Mouse (Mus musculus): ENCODE results near the gene Dmpk. TPM values are rescaled to one million over a fixed set of nuclear protein-coding genes. Genes with fewer than 3 reads are reported as not detected.

The Dmpk gene
- polyA plus RNA-seq, 1 experiment from 2014 or later = 50.8 TPM

- no peak overlapping the region for H3K9ac ChIP-seq (ENCODE audit: low read depth, low read length)
- WGBS = 89% methylated on average over 4 of the region's 4 CpGs
Observed at GRCm38 (mm10) chr7:19121686-19122085, 38.0 kb downstream of the Dmpk start.

GRCm38 (mm10) chr7:19124713-19125112, 41.1 kb downstream of the Dmpk start:
- H3K9ac ChIP-seq (ENCODE audit: low read depth, low read length) = no peak overlapping the region

More at GRCm38 (mm10) chr7:19121686-19122085, 38.0 kb downstream of the Dmpk start:
- no peak overlapping the region for H3K27ac ChIP-seq (ENCODE audit: low read depth, low read length)
- no peak for ATAC-seq
- no peak overlapping the region for H3K4me3 ChIP-seq (ENCODE audit: low read depth, low read length)
- no peaks in the 10 kb centered on the region for H3K36me3 ChIP-seq (ENCODE audit: control insufficient read depth, insufficient read depth)
- TF ChIP-seq CTCF (IDR thresholded peaks at IDR 0.05; ENCODE audit: low read depth) = no peak
- no peaks in the 10 kb centered on the region for H3K9me3 ChIP-seq (ENCODE audit: control insufficient read depth)
- H3K4me2 ChIP-seq (replicated peaks; ENCODE audit: low read depth) = no peak overlapping the region
- H3K27me3 ChIP-seq (replicated peaks; ENCODE audit: control insufficient read depth, insufficient read depth, low read length) = peaks cover 4% of the 10 kb centered on the region; the same call in 1 of the 2 replicates
- H3K4me1 ChIP-seq (replicated peaks; ENCODE audit: control insufficient read depth, insufficient read depth, low read length) = 0 out of 2 replicates have a peak, but pooled peaks cover 3% of the 10 kb centered on the region

DNA sequence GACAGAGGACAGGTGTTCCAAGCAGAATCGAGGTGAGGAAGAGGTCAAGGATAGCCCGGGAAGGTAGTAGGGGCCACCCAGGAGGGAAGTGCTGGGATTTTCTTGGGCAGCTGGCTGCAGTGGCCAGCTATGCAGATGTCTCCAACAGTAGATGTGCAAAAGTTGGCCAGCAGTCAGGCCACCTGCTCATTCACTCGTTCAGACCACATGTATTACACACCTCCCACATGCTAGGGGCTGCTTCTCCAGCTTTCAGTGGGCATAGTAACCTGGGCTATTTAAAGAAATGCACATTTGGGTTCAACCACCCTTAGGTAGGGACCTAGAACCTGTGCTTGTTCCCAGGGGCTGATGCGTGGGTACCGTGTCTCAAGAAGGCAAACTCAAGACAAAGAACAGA, 44.1 kb downstream of the Dmpk start:
- Histone ChIP-seq H3K27ac (ENCODE audit: low read depth, low read length) (no peak overlapping the region), H3K9me3 (ENCODE audit: control insufficient read depth) (no peaks in the 10 kb centered on the region), H3K9ac (ENCODE audit: low read depth, low read length) (no peak overlapping the region), H3K36me3 (ENCODE audit: control insufficient read depth, insufficient read depth) (no peaks in the 10 kb centered on the region), H3K4me1 (replicated peaks; ENCODE audit: control insufficient read depth, insufficient read depth, low read length) (0 out of 2 replicates have a peak, but pooled peaks cover 3% of the 10 kb centered on the region), H3K4me3 (ENCODE audit: low read depth, low read length) (no peak overlapping the region), H3K4me2 (replicated peaks; ENCODE audit: low read depth) (no peak overlapping the region), H3K27me3 (replicated peaks; ENCODE audit: control insufficient read depth, insufficient read depth, low read length) (no peaks in the 10 kb centered on the region)
- WGBS = 83% methylated on average over 5 of the region's 5 CpGs
- no peak for ATAC-seq
- no peak for TF ChIP-seq CTCF (IDR thresholded peaks at IDR 0.05; ENCODE audit: low read depth)

More at GRCm38 (mm10) chr7:19124713-19125112, 41.1 kb downstream of the Dmpk start:
- Histone ChIP-seq H3K4me1 (replicated peaks; ENCODE audit: control insufficient read depth, insufficient read depth, low read length) (0 out of 2 replicates have a peak, but pooled peaks cover 3% of the 10 kb centered on the region), H3K9me3 (ENCODE audit: control insufficient read depth) (no peaks in the 10 kb centered on the region), H3K36me3 (ENCODE audit: control insufficient read depth, insufficient read depth) (no peaks in the 10 kb centered on the region), H3K27ac (ENCODE audit: low read depth, low read length) (no peak overlapping the region), H3K27me3 (replicated peaks; ENCODE audit: control insufficient read depth, insufficient read depth, low read length) (no peaks in the 10 kb centered on the region), H3K4me2 (replicated peaks; ENCODE audit: low read depth) (no peak overlapping the region), H3K4me3 (ENCODE audit: low read depth, low read length) (no peak overlapping the region)
- ATAC-seq = no peak
- TF ChIP-seq CTCF (IDR thresholded peaks at IDR 0.05; ENCODE audit: low read depth) = no peak
- WGBS = 91% methylated on average over 6 of the region's 6 CpGs

DNA sequence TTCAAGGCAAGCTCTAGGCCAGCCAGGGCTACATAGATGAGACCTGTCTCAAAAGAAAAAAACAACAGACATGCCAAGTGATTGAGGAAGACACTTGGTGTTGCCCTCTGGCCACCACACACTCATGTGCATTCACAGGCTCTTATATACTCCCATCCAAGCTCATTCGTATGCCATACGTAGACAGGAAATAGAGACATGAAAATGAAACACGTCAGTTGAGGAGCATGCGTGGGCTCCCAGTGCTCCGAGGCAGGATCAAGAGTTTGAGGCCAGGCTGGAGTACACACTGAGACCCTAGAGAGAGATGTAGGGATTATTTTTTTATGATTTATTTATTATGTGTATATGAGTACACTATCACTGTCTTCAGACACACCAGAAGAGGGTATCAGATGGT, 45.7 kb downstream of the Dmpk start:
- no peak overlapping the region for H3K4me2 ChIP-seq (replicated peaks; ENCODE audit: low read depth)
- H3K4me3 ChIP-seq (ENCODE audit: low read depth, low read length) = no peak overlapping the region
- H3K36me3 ChIP-seq (ENCODE audit: control insufficient read depth, insufficient read depth) = no peaks in the 10 kb centered on the region
- no peaks in the 10 kb centered on the region for H3K27me3 ChIP-seq (replicated peaks; ENCODE audit: control insufficient read depth, insufficient read depth, low read length)
- no peak overlapping the region for H3K9ac ChIP-seq (ENCODE audit: low read depth, low read length)
- H3K27ac ChIP-seq (ENCODE audit: low read depth, low read length) = no peak overlapping the region; the same call in 1 of the 2 replicates
- TF ChIP-seq CTCF (IDR thresholded peaks at IDR 0.05; ENCODE audit: low read depth) = no peak
- WGBS = 96% methylated on average over 5 of the region's 5 CpGs
- ATAC-seq = no peak
- H3K9me3 ChIP-seq (ENCODE audit: control insufficient read depth) = no peaks in the 10 kb centered on the region
- 0 out of 2 replicates have a peak, but pooled peaks cover 3% of the 10 kb centered on the region for H3K4me1 ChIP-seq (replicated peaks; ENCODE audit: control insufficient read depth, insufficient read depth, low read length)

DNA sequence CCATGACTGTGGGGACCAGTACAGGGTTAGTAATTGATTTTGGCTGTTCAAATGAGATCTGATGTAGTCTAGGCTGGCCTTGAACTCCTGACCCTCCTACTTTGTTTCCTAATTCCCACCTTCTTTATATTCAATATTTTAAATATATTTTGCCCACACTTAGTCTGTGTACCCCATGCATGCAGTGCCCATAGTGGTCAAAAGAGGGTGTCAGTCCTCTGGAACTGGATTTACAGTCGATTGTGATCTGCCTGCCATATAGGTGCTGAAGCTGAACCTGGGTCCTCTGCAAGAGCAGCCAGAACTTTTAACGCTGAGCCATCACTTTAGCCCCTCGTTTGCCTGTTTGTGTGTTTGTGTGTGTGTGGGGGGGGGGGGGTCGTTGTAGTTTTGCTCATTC, 47.0 kb downstream of the Dmpk start:
- TF ChIP-seq CTCF (IDR thresholded peaks at IDR 0.05; ENCODE audit: low read depth) = peak; percentile 49
- peak overlapping the region; percentile 37 for H3K4me3 ChIP-seq (ENCODE audit: low read depth, low read length)
- no peaks in the 10 kb centered on the region for H3K27me3 ChIP-seq (replicated peaks; ENCODE audit: control insufficient read depth, insufficient read depth, low read length)
- ATAC-seq = no peak
- H3K27ac ChIP-seq (ENCODE audit: low read depth, low read length) = 0 out of 2 replicates have a peak overlapping the region, but pooled peaks have one; percentile 60
- 0 out of 2 replicates have a peak overlapping the region, but pooled peaks have one; percentile 22 for H3K9ac ChIP-seq (ENCODE audit: low read depth, low read length)
- no peaks in the 10 kb centered on the region for H3K4me1 ChIP-seq (replicated peaks; ENCODE audit: control insufficient read depth, insufficient read depth, low read length)
- WGBS = 27% methylated on average over 4 of the region's 4 CpGs
- no peaks in the 10 kb centered on the region for H3K9me3 ChIP-seq (ENCODE audit: control insufficient read depth)
- H3K36me3 ChIP-seq (ENCODE audit: control insufficient read depth, insufficient read depth) = peaks cover 6% of the 10 kb centered on the region
- H3K4me2 ChIP-seq (replicated peaks; ENCODE audit: low read depth) = peak overlapping the region; percentile 68

DNA sequence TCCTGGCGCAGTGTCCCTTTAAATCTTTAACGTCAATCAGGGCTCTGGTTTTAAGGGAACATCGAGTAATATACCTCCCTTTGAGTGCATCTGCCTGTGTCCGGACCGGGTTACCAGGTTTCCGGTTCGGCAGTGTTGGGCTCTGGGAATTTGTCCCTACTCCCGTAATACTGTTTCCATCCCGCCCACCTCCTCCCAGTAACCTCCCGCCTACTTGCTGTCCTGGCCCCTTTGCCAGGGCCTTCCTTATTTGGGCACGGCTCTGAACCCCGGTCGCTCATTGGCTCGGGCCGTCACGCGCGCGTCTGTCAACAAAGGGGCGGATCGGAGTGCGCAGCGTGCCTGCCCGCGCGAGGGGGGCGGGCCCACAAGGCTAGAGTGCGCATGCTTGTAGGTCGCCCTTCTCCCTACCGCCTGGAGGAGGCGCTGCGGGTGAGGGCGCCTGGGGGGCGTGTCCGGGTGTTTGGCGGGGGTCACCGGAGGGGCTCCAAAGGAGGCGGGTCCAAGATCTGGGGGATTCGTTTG, 47.7 kb downstream of the Dmpk start:
- Histone ChIP-seq H3K9me3 (ENCODE audit: control insufficient read depth) (no peaks in the 10 kb centered on the region), H3K4me1 (replicated peaks; ENCODE audit: control insufficient read depth, insufficient read depth, low read length) (no peaks in the 10 kb centered on the region), H3K4me2 (replicated peaks; ENCODE audit: low read depth) (peak overlapping the region; percentile 68), H3K36me3 (ENCODE audit: control insufficient read depth, insufficient read depth) (peaks cover 13% of the 10 kb centered on the region), H3K27me3 (replicated peaks; ENCODE audit: control insufficient read depth, insufficient read depth, low read length) (no peaks in the 10 kb centered on the region), H3K27ac (ENCODE audit: low read depth, low read length) (peak overlapping the region; percentile 60; the same call in 1 of the 2 replicates), H3K9ac (ENCODE audit: low read depth, low read length) (peak overlapping the region; percentile 35; the same call in 1 of the 2 replicates), H3K4me3 (ENCODE audit: low read depth, low read length) (peak overlapping the region; percentile 37)
- TF ChIP-seq CTCF (IDR thresholded peaks at IDR 0.05; ENCODE audit: low read depth) = peak; percentile 94
- ATAC-seq = peak; percentile 99
- WGBS = under 1% methylated on average over 39 of the region's 39 CpGs

Data from intestine, postnatal 0 days (tissue).